Mouse (Mus musculus) left cerebral cortex, postnatal 14 days (tissue): ENCODE measurements around the gene Lrrc32. TPM values are rescaled to one million over a fixed set of nuclear protein-coding genes. Genes with fewer than 3 reads are reported as not detected.
A peak's percentile ranks its signal among the peaks of the same experiment; 100 is the strongest.

ENCODE experiments used
- DNase-seq, 2 experiments: peaks; one replicate each; pipeline ENCODE4 v3.0.0; 2021 to 2022; ENCODE audit warnings: low spot score in 2 of 2, mixed read lengths in 1 of 2
- intact Hi-C: fragments of 180-260 bp; cut with DNase I; formaldehyde crosslinking; loops from one replicate; pipeline ENCODE4 v1.15.1; 2025
- total RNA-seq, 2 experiments: library from RNA; stranded (reverse); gene quantifications; 2 replicates each; pipeline ENCODE4 v1.2.3; 2021

The Lrrc32 gene
- total RNA-seq, 2 experiments from 2014 or later = 3.0 to 3.9 TPM

DNA sequence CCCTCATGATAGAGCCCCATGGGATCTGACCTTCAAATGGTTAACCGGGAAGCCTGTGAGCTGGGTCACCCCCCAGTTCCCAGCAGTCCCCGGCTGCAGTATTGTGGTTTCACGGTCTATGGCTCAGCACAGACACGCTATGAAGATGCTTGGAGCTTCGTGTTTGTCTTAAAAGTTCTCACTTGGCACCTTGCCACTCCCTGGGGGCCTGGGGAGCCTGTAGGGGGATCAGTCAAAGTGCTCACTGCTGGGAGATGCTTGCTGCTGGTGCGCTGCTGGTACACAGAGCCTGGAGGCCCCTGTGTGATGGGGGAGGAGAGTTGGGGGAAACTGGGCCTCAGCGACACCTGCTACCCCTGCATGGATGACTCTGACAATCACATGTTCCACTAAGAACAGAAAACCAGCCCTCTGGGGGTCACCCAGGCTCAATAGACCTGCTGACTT lies 2.6 kb upstream of the Lrrc32 start:
- intact Hi-C loops = loop anchor here (10.0 kb wide), 1 partner anchor 208 kb away; no protein-coding TSS in a partner anchor

DNA sequence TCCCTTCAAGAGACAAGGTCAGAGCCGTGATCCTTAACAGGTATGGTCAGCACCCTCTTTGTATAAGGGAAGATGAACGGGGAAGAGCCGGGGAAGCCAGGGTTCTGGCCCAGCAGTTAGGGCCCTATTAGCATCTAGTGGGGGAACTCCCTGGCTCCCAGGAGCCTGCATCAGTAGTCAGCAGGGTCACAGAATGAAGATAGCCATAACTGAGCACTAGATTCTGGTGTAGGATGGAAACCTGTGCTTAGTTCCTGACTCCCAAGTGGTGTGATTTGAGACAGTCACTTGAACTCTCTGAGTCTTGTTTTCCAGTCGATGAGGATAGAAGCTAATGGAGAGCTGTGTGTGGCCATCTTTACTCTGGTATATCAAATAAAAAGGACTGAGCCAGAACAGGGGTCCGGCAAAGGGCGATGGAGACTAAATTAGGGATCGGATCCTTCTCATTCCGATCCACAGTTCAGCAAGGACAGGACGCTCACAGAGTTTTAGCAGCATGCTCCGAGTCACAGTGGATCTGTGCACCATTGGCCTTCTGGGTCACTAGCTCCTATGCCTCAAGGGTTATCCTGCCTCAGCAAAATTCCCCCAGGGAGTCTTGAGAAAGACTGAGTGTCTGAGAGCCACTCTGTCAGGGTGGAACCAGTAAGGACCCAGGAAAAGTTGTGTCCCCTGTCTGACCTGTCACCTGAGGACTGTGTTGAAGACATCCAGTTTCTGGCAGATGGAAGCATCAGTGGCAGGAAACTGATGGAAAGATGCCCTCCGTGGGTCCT lies 1.7 kb upstream of the Lrrc32 start:
- intact Hi-C loops = loop anchor here (10.0 kb wide), 1 partner anchor 207 kb away; no protein-coding TSS in a partner anchor
- DNase-seq = no peak

More for the DNA sequence above, 2.6 kb upstream of the Lrrc32 start:
- DNase-seq = no peak

DNA sequence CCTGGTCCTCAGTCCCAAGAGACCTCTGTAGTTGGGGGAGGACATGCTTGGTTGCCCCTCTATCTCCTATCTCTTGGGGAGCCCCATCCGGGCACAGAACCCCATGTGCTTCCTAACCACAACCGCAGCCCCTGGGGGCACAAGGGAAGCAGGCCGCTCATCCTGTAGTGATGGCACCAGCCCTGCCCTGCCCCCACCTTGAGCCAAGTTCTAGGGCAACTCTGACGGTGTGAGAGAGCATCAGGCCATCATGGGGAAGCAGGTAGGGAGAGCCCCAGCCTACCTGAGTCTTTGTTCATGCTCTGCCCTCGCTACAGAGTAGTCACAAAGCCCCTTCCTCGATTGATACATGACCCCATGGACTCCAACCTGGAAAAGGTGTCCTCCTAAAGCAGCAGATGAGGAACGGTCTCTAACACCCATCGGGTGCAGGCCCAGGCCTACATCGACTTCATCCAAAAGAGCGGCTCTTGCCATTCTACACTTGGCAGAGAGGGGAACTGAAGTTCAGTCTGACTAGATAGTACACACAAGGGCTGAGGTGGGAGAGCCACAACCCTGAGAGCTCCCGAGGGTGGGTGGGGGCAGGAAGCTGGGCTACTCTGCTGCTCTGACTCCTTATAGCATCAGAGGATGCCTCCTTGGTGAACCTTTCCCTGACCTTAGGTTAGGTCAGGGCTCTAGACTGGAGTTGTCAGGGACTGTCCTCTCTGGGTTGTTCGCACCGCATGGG lies 519 bp upstream of the Lrrc32 start:
- DNase-seq = no peak
- intact Hi-C loops = loop anchor here (10.0 kb wide), 1 partner anchor 206 kb away; no protein-coding TSS in a partner anchor

DNA sequence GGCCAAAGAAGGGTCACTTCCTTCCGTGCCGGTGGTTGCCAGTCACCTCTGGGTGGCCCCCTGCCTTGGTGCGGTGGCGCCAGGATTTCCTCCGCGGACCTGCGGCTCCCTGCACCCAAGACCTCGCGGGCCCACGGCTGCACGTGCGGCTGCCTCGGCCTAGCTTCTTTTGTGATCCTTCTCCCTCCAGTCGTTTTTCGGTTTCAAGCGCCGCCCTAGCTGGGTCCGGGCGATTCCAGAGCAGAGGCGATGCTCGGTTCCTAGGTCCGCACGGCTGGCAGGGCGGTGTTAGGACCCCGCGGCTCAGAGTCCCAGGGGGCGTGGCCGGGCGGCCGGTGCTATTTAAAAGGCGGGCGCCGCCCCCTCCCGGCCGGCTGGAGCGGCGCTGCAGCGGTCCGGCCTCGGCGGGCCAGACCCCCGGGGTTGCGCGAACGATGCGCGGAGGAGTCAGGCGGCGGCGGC lies 571 bp downstream of the Lrrc32 start:
- DNase-seq = peak in 1 of 2 experiments; percentile 66
- intact Hi-C loops = loop anchor here (10.0 kb wide), 1 partner anchor 205 kb away; no protein-coding TSS in a partner anchor

DNA sequence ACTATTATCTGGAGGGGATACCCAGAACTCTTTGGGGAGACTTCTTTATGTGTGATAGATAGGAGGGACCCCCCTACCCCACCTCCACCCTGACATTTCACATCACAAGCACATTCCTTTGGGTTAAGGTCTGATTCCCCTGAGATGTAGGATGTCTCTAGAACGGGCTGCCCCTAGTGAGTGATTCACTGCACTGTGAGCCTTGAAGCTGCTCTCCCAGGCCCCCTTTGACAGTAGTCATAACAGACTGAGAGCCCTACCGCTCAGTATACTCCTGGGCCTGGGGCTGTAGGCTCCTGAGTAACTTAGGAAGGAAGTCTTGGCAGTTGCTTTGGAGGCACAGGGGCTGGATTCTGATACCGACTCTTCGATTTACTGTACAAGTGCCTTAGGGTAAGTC lies 1.2 kb downstream of the Lrrc32 start:
- intact Hi-C loops = no loop called here
- DNase-seq = no peak

DNA sequence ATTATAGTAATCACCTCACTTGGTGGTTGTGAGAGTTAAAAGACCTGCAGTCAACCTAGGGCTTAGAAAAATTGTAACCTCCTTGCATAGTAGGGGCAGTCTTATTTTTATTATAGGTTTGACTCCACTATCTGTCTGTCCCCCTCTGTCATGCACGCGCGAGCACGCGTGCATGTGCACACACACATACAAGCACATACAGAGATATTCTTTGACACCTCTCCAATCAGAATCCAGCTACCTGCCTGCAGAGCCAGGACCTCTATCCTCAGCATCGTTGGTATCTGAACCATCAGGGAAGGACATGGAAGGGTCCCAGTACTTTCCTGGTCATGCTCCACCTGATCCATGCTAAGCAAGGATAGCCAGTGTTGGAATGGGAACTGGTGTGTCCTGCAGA lies 1.8 kb downstream of the Lrrc32 start:
- intact Hi-C loops = no loop called here
- DNase-seq = no peak

DNA sequence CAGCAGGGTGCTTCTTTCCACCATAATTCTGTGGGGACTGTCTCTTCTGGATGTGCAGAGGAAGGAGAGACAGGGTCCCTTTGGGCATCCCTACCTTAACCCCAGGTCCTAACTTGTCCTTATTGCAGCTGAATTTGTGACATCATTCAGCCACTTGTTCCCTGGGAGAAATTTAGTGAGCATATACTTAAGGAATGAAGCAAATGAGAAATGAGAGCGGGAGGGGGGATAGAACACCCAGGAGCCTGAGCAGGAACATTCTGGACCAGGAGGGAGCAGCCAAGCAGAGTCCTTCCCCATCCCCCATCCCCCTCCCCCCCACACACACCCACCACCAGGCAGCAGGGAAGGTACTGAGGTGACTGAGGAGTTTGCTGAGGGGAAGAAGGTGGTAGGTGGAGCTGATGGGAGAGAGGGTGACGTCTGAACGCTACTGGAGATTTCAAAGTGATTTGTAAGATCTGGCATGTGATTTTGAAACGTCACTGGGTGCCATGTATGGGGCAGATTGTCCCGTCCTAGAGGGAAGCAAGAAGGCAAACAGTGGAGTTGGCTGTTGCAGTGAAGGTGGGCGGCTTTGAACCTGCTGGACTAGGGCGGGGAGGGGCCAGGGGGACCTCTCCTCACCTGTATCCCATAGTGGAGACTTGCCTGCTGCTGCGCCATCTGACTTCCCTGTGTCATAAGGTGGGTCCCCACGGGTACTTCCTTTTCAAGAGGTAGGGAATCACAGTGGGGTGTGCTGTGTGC lies 2.5 kb downstream of the Lrrc32 start:
- intact Hi-C loops = no loop called here

DNA sequence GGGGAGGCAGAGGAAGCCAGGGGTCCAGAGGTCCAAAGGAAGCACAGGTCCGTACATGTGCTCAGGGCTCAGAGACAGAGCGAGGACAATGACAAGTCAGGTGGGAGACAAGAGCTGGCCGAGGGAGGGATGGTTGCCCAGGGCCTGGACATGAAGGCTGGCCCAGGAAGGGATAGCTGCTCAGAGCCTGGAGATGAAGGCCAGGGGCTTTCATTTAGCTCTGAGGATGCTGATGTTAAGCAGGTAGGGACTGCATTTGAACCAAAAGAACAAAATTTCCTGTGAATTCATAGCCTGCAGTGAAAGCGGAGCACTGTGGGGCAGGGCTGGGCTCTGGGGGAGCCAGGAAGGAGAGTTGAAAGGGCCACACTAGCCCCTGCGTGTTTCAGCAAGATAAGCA lies 3.2 kb downstream of the Lrrc32 start:
- DNase-seq = no peak

More for the DNA sequence above, 2.5 kb downstream of the Lrrc32 start:
- no peak for DNase-seq

DNA sequence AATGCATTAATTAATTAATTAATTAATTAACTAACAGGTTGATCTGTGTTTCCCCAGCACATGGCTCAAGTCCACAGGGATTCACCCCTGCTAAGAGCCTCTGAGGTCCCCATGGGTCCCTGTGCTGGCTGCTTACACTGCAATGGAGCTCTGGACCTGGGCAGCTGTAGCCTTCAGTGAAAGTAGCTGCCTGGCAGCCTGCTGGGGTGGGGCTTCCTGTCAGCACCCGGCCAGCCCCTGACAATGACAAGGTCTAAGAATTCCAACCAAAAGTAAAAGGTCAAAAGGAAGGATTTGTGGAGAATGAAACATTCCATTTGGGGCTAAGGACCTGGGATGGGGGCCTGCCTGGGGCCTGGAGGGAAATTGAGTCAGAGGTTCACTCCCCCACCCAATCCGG lies 4.2 kb downstream of the Lrrc32 start:
- intact Hi-C loops = no loop called here
- DNase-seq = no peak

More for the DNA sequence above, 3.2 kb downstream of the Lrrc32 start:
- intact Hi-C loops = no loop called here

DNA sequence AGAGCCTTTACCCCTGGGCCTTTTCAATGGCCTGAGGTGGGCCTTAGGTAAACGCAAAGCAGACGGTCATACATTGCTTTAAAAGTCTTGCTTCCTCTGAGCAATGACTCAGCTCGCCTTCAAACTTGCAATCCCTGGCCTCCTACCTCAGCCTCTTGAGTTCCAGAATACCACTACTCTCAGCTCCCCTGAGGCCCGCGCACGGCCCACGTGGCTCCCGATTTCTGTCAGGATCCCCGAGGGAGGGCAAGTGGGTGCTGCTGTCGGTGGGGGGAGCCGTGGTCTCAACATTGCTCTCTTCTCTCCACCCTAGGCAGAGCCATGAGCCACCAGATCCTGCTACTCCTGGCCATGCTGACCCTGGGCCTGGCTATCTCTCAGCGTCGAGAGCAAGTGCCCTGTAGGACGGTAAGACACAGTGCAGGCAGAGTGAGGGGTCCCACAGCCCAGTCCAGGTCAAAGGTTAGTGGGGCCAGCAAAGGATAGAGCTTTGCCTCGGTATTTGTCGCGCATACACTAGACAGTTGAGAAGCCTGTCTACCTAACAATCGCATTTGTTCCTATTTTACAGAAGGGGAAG lies 4.9 kb downstream of the Lrrc32 start:
- intact Hi-C loops = no loop called here
- DNase-seq = no peak

DNA sequence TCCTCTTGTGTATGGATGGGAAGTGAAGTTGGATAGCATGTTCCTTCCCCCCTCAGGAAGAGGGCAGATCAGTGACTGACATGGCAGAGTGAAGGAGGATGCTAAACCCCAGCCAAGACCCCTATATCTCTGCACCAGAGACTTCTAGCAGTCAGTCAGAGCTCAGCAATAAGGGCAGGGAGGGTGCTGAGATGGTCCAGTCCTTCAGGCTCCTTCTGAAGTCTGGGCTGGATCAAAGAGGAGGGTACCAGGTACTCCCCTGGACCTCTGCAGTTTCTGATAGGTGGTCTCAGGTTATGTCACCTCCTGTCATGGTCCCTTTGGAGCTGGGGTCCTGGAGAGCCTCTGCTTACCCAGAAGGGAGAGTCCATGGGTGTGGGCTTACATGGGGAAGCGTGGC lies 6.5 kb downstream of the Lrrc32 start:
- intact Hi-C loops = no loop called here
- DNase-seq = no peak

DNA sequence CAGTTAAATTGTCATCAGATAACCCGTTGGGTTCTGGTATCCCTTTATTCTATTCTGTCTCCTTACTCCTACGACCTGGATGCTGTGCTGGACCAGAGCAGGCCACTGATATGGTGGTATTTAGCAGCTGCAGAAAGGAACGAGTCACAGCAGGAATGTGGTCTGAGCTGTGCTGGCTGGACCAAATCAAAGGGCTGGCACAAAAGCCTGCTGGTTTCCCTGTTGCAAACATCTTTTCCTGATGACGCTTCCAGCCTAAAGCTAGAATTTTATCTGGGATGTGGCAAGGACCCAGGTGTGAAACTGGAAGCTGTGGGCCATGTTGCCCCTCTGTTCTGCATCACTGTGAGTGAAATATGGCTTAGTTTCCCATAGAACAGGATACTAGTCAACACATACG lies 8.4 kb downstream of the Lrrc32 start:
- intact Hi-C loops = no loop called here

DNA sequence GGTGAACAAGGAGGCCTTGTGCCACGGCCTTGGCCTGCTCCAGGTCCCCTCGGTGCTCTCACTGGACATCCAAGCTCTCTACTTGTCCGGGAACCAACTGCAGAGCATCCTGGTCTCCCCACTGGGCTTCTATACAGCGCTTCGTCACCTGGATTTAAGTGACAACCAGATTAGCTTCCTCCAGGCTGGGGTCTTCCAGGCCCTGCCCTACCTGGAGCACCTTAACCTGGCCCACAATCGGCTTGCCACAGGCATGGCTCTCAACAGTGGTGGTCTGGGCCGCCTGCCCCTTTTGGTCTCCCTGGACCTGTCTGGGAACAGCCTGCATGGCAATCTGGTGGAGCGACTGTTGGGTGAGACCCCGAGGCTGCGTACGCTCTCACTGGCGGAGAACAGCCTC lies 9.0 kb downstream of the Lrrc32 start:
- intact Hi-C loops = no loop called here
- DNase-seq = no peak

More for the DNA sequence above, 8.4 kb downstream of the Lrrc32 start:
- no peak for DNase-seq

DNA sequence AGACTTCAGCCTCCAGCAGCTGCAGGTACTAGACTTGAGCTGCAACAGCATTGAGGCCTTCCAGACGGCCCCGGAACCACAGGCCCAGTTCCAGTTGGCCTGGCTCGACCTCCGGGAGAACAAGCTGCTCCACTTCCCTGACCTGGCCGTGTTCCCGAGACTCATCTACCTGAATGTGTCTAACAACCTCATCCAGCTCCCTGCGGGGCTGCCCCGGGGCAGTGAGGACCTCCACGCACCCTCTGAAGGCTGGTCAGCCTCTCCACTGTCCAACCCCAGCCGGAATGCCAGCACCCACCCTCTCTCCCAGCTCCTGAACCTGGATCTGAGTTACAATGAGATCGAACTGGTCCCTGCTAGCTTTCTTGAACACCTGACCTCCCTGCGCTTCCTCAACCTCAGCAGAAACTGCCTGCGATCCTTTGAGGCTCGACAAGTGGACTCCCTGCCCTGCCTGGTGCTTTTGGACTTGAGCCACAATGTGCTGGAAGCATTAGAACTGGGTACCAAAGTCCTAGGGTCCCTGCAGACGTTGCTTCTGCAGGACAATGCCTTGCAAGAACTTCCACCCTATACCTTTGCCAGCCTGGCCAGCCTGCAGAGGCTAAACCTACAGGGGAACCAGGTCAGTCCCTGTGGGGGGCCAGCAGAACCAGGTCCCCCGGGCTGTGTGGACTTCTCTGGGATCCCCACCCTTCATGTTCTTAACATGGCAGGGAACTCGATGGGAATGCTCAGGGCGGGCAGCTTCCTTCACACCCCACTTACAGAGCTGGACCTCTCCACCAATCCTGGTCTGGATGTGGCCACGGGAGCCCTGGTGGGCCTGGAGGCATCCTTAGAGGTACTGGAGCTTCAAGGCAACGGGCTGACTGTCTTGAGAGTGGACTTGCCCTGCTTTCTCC lies 9.8 kb downstream of the Lrrc32 start:
- intact Hi-C loops = no loop called here
- DNase-seq = no peak

DNA sequence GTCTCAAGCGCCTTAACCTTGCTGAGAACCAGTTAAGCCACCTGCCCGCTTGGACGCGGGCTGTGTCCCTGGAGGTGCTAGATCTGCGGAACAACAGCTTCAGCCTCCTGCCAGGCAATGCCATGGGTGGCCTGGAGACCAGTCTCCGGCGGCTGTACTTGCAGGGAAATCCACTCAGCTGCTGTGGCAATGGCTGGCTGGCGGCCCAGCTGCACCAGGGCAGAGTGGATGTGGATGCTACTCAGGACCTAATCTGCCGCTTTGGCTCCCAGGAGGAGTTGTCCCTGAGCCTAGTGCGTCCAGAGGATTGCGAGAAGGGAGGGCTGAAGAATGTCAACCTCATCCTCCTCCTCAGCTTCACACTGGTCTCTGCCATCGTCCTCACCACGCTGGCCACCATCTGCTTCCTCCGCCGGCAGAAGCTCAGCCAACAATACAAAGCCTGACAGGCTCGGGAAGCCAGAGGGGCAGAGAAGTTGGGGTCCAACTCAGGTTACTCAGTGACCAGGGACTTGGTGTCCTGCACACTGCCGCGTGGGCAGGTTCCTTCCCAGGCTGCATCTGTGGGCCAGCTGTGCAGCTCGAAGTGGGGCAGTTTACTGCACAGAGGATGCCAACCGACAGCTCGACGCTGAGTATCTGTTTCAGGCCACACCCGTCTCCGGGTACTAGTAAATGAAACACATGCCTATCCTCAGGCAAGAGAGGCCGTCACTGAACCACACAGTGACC lies 10.6 kb downstream of the Lrrc32 start:
- intact Hi-C loops = no loop called here
- no peak for DNase-seq

DNA sequence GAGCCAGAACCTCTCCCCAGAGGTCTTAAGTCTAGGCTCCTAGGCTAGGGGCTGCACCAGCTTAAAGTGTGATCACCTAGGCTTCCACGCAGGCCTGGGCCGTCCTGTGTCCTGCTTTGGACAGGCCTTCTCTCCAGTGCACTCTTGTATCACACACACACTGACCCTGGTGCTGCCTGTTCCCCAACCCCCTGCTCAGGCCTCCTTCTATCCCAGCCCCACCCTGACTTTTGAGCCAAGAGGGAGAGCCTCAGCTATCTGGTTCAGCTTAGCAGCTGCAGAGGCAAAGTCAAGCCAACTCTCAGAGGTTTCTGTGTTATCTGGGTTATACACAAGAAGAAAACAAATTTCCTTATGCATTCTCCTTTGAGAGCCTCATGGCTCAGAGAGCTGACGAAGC lies 11.4 kb downstream of the Lrrc32 start:
- no peak for DNase-seq
- intact Hi-C loops = no loop called here

DNA sequence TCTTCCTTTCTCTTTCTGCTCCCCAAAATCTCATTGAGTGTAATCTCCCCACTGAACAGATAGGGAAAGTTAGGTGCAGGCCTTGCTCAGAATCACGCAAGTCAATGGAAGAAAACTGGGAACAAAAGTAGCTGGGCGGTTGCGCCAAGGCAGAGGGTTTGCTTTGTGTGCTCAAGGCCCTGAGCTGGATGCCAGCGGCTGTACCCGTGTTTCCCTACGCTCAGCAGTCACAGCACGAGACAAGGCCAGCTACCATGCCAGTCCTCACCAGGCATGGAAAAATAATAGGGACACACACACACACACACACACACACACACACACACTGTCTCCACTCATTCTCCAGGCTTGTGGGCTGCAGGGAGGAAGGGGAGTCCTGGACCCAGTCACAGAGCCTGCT lies 12.0 kb downstream of the Lrrc32 start:
- intact Hi-C loops = no loop called here
- no peak for DNase-seq

DNA sequence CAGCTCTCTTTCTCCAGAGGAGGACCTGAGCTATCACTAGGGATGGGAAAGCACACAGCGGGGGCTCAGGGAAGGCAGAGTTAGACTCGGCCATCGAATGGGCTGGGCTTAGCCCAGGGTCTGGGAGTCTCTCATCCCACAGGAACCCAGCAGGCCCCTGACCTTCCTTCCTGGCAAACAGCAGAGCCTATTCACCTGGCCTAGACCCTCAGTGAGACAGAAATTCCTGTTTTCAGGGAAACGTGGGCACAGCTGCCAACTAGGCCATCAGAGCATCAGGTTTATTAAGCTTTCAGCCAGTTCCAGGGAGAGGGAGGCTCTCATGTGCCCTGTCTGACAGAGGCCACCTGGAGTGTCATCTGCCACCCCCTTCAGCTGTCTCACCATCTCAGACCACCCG lies 13.8 kb downstream of the Lrrc32 start:
- intact Hi-C loops = no loop called here
- no peak for DNase-seq
